Mouse (Mus musculus) adrenal gland, postnatal 25 days (tissue): ENCODE measurements around the gene Hist1h4b. TPM values are rescaled to one million over a fixed set of nuclear protein-coding genes. Genes with fewer than 3 reads are reported as not detected.
"Not testable (repeated sequence)": the region's sequence is repeated elsewhere in the genome, so short reads cannot be mapped to it uniquely, and the experiment has no call there.

ENCODE experiments used
- DNase-seq: peaks from one replicate; pipeline ENCODE4 v3.0.0; 2021; ENCODE audit warnings: mixed read lengths
- long read RNA-seq: library from polyadenylated mRNA; stranded (forward); transcript quantifications from one replicate; pipeline ENCODE4 v2.0.0, GENCODE M21; 2021
- total RNA-seq: library from RNA; stranded (reverse); gene quantifications from 2 replicates; pipeline ENCODE4 v1.2.3, GENCODE M21; 2021

Gene Hist1h4b
- total RNA-seq: 127 and 163 TPM in 2 replicates
- long read RNA-seq: 0 reads

GRCm38 (mm10) chr13:23756790-23757189 lies at the start of gene Hist1h4b:
Hist1h4b (plus strand) TSS chr13:23757013.
- peak; percentile 68 for DNase-seq

DNA sequence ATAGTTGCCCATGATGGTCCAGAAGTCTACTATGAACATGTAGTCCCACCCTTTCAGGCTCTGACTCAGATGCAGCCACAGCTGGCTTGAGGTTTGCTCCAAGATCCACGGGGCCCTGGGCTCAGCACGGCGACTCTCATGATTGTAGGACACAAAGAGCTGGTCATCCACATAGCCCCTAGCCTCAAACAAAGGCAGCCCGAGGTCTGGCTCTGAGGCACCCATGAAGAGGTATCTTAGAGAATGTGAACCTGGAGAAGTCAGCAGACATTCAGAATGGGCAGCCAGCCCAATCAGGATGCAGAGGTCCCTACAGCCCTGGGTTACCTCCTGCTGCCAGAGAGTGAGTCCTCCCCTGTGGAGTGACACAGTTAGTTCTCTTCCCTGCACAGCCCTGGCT lies 48.8 kb upstream of the Hist1h4b start:
- no peak for DNase-seq

GRCm38 (mm10) chr13:23708654-23709053 lies 48.2 kb upstream of the Hist1h4b start:
- peak; percentile 27 for DNase-seq

GRCm38 (mm10) chr13:23709714-23710373 lies 47.0 kb upstream of the Hist1h4b start:
- DNase-seq: no peak

DNA sequence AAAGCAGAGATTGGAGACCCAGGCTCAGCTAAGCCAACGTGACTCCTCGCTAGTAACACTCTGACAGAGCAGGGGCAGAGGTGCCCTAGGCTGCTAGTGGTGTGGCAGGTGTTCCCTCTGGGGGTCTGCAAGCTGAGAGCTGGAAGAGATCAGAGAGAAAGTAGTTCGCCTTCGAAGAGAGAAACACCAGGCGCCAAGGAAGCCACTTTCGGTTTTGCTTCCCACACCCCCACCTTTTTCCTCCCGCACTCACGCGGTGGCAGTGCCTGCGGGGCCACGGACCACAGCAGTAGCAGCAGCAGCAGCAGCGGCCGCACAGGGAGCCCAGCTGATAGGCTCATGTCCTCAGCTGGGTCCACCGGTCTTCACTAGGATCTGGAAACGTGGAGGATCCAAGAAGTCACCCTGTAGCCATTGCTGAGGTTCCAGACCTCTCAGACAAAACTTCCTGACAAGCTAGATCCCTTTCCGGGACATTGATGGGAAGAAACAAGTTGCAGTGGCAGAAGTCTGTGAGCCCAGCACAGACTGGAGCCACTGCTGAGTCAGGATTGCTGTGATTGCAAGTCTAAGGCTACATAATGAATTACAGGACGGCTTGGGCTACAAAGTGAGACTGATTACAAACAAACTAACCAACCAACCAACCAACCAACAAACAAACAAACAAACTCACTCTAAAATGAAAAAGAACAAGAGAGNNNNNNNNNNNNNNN lies 46.3 kb upstream of the Hist1h4b start, which contains the start of gene Hfe:
Hfe (minus strand) TSS at position 481 of the 716 bp plus-strand sequence.
- peak; percentile 66 for DNase-seq

GRCm38 (mm10) chr13:23716261-23717042 lies 40.4 kb upstream of the Hist1h4b start:
- DNase-seq: no peak

GRCm38 (mm10) chr13:23717176-23717575 lies 39.6 kb upstream of the Hist1h4b start:
- DNase-seq: no peak

GRCm38 (mm10) chr13:23717593-23718245 lies 39.1 kb upstream of the Hist1h4b start:
- DNase-seq: not testable (repeated sequence)

DNA sequence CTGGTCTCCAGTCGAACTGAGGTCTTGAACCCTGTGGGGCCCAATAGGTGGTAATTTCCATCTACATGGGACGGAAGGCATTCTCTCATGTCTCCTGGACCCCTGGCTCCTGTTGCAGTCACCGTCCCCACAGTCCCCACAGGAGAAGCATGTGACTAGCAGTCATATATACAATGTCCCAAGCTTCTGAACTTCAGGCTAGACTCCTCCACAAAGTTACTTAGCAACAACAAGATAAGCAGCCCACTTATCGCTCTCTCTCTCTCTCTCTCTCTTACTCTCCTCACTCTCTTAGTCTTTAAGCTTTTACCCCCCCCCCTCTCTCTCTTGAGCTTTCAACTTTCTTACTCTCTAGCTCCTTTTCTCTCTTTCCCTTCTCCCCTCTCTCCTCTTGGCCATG lies 32.6 kb upstream of the Hist1h4b start:
- DNase-seq: no peak

- DNase-seq: no peak
These were observed 31.6 kb upstream of the Hist1h4b start for GRCm38 (mm10) chr13:23725213-23725612.

DNA sequence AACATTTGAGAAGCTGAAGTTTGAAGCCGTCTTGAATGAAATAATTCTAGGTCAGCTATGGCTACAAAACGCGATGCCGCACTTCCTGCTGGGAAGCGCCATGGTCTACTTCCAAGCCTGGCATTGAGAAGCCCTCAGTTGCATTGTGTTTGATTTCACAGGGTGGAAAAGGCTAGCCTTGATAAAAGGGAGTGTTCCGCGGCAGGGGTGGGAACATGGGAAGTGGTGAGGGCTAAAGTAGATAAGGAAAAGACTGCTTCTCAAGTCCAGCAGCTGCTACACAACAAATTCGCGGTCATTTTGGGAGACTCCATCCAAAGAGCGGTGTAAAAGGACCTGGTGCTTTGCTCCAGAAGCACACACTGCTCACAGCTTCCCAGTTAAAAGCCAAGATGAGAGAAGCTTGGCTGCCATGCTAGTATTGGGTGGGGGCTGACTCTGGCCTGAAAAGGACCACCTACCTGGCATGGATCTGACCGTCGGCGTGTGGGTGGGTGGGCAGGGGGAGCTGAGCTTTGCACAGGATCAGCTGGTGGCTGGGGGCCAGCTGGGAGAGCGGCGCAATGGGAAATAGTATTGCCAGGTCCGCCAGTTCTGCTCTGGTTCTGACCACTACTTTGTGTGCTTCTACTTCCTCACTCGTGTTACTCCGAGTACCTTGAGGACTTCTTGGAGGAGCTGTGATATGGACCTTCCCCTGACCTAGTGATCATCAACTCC lies 28.2 kb upstream of the Hist1h4b start:
- no peak for DNase-seq

DNA sequence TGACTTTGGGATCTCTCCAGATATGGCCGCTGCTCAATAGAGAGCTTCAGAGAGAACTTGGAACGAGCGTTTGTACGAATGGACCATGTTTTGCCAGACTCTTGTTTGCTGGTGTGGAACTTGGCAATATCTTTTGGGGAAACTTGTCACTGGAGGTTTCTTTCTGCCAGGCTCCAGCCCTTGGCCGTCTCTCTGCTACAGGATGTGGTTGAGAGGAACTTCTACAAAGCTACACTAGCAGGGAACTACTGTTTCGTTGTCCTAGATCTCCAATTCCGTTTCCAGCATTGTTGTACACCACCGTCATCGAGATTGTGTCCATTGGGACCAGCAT lies 27.7 kb upstream of the Hist1h4b start:
- DNase-seq: no peak

DNA sequence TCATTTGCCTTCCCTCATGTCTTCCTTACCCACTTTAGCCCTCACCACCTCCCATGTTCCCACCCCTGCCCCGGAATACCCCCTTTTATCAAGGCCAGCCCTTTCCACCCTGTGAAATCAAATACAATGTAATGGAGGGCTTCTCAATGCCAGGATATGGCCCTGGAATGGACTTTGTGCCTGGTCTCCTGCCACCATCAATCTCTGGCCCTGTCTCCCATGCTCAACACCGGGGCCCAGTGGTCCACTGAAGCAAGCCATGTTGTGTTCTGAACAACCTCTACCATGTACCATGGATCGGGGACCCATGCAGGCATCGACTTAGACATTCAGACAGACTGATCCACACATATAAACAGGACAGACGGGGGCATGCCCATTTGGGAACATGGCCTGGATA lies 27.1 kb upstream of the Hist1h4b start:
- no peak for DNase-seq

DNA sequence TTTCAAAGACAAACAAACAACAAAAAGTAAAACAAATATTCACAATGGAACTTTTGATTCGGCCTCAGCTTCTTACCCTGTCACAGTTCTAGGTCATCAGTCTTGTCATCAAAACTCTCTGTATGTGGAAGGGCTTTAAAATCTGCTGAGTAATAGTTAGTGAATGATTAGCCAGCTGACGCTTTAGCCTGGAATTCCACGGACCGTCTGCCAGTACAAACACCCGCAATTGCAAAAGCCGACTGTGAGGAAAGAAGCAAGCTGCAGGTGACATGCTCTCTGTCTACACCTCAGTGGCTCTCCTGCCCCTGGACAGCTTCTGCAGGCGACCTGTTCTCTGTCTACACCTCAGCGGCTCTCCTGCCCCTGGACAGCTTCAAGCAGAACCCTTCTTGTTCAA lies 26.3 kb upstream of the Hist1h4b start:
- DNase-seq: no peak

- no peak for DNase-seq
These were observed 24.5 kb upstream of the Hist1h4b start for GRCm38 (mm10) chr13:23732156-23732804.

DNA sequence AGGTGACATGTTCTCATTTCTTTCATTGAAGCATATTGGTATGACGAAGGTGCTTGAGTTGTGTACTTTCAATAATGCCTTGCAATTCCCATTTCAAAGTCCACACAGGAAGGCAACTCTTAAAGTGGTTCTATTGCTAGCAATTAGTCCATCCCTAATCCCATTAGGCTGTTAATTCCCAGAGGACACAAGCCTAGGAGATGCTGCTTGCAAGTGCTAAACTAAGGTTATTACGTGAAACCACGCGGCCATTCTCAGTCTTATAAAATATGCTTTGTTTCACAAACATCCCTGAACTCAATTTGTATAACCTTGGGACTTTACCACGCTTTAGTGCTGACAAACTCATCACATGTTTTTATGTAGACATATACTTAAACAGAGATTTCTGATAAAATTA lies 19.7 kb upstream of the Hist1h4b start:
- no peak for DNase-seq

DNA sequence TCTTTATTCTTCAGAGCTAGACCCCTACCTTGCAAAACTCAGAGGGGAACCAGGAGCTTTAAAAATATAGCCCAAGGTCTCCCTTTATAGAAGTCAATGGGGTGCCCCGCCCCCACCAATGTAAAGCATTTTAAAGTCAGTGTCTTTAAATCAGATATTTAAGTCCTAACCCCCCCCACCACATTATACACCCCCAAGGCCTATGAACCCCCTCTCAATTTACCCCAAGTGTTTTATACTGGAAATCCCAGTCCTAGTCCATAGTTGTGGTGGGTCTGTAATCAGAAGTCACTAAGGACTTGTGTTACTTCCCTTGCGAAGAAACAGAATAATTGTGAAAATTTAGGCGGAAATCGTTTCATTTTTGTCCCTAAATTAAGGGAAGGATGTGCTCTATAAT lies 18.8 kb upstream of the Hist1h4b start:
- no peak for DNase-seq

- peak; percentile 85 for DNase-seq
These were observed 18.1 kb upstream of the Hist1h4b start, which contains the start of gene Hist1h1c for GRCm38 (mm10) chr13:23738677-23739068. Hist1h1c (plus strand) TSS chr13:23738808.

DNA sequence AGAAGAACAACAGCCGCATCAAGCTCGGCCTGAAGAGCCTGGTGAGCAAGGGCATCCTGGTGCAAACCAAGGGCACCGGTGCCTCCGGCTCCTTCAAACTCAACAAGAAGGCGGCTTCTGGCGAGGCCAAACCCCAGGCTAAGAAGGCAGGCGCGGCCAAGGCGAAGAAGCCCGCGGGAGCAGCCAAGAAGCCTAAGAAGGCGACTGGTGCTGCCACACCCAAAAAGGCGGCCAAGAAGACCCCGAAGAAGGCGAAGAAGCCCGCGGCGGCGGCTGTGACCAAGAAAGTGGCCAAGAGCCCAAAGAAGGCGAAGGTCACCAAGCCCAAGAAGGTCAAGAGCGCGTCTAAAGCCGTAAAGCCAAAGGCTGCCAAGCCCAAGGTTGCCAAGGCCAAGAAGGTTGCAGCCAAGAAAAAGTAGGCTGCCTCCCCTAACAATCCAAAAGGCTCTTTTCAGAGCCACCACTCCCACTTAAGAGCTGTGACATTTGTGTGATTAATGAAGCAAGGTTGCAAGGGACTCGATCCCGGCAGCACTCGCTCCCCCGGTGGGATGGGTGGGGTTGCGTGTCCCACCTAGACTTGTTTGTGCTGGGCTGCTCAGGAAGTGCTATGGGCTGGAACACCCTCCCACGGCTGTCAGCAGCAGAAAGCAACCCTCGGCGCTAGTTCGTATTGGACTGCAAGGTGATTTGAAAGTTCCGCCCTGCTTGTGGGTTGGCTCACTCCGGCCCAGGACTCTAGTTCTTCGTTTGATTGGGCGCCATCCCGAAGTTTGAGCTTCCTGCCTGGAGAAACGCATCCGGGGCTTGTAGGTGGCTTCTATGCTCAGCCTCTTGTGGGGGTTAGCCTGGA lies 17.5 kb upstream of the Hist1h4b start:
- peak; percentile 88 for DNase-seq

DNA sequence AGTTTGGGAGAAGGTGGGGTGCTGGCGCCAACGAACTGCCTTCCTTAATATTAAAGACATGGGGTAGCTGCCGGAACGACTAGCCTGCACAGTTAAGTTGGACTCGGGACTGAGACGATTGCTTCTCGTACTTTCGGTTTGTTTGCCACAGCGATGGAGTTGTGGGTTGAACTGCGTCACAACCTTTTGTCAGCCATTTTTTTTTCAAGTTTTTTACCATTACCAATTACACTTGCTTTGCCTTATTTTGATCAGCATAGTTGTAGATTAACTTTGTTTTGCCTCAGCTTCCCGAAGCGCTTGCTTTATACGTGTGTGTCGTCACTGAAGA lies 16.9 kb upstream of the Hist1h4b start:
- no peak for DNase-seq
